Mouse (Mus musculus): Measurements from ENCODE around the gene Pate2. TPM values are rescaled to one million over a fixed set of nuclear protein-coding genes. Genes with fewer than 3 reads are reported as not detected.

The Pate2 gene
- 0.32 and 0.47 TPM in 2 replicates for polyA plus RNA-seq (2016; fragmentation: Nextera tagmentation; extraction: Ambion mirVana)

DNA sequence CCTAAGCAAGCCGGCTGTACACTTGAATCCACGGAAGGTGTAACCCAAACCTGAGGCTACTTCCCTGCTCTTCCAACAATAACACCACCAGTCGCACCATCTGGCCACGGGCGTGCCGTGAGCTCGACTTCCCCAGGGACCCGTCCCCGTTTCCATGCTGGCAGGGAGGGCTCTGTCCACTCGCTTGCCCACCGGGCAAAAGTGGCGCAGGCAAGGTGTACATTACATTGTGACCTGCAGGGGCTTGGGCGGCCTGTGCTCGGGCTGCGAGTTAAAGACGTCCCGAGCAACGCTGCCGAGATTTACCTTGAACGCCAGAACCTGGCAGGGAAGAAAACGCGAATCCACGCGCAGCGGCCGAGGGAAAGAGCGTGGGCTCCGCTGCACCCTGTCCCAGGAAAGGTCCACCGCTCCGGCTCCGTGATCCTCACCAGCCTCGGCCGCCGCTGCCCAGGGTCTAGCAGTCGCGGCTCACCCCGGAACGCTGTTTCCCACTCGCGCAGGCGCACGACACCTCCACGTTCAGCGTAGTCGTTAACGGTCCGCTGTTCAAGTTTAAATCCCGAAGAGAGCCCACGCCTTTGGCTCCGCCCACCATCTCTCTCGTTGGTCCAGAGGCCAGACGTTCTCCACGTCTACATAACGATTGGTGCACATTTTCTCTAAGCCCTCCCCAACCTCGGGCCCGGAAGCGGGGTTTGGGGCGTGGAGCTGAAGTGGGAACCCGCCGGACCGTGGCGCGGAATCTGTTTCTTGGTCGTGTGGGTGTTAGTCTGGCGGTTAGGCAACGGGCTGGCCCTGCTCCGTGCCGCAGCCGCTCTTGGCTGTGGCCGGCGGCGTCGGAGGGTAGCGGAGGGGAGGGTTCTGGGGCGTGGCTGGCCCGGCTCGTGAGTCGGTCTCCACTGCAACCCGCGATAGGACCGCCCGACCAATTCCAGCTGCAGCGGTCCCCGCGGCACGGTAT lies at the start of gene Pate2, which contains the start of gene Hyls1:
Pate2 (plus strand) TSS at position 714 of the 964 bp plus-strand sequence.
Hyls1 (minus strand) TSS at position 828 of the 964 bp plus-strand sequence.
- H3K4me2 ChIP-seq, result peak within 1 kb of the TSS; percentile 68
- H3K9me3 ChIP-seq (replicated peaks), result no peaks in the 10 kb centered on the region
- H3K9ac ChIP-seq, result peak within 1 kb of the TSS; percentile 82
- peak; percentile 96 for ATAC-seq
- H3K27me3 ChIP-seq (replicated peaks), result peaks cover 27% of the 10 kb centered on the region
- H3K27ac ChIP-seq, result peak within 1 kb of the TSS; percentile 97
- peaks cover 26% of the 10 kb centered on the region for H3K4me1 ChIP-seq
- under 1% methylated on average over 86 of the region's 86 CpGs for WGBS (ENCODE audit: insufficient replicate concordance)
- H3K36me3 ChIP-seq, result peaks cover 35% of the 10 kb centered on the region
- peak within 1 kb of the TSS; percentile 80 for H3K4me3 ChIP-seq

DNA sequence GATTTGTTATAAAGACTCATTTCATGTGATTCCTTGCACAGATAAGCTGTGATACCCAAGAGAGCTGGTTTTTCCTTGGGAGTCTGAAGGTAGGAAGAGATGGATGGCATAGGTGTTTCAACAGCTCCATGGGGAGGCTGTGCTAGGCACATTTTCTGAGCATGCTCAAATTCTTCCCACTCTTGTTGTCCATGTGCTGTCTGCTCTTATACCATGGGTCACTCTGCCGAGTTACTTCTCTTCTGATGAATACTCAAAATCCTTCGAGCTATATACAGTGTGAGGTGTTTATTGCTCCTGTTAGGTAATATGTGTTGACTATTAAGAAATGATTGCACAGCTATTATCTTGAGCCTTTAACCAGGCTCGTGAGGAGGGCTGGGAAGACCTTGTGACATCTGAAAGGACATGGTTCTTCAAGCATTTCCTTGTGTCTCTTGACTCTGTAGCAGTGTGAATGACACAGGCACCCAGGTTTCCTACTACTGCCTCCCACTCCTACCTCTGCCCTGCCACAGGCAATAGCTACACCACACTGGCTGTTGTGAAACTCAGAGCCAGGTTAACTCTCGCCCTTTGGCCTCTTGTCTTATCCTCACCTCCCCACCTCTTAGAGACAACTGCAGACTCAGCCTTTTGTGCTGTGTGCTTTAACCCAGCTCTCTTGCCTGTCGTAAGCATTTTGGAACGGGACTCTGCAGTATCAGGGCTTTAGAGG lies 49.3 kb upstream of the Pate2 start:
- no peak overlapping the region for H3K27ac ChIP-seq
- no peaks in the 10 kb centered on the region for H3K36me3 ChIP-seq
- H3K4me1 ChIP-seq, result no peaks in the 10 kb centered on the region
- no peak for ATAC-seq
- 57% methylated on average over 6 of the region's 6 CpGs for WGBS (ENCODE audit: insufficient replicate concordance)
- 0 out of 2 replicates have a peak, but pooled peaks cover 4% of the 10 kb centered on the region for H3K27me3 ChIP-seq (replicated peaks)
- H3K9ac ChIP-seq, result no peak overlapping the region
- no peak overlapping the region for H3K4me2 ChIP-seq
- H3K4me3 ChIP-seq, result no peak overlapping the region
- H3K9me3 ChIP-seq (replicated peaks), result no peaks in the 10 kb centered on the region

DNA sequence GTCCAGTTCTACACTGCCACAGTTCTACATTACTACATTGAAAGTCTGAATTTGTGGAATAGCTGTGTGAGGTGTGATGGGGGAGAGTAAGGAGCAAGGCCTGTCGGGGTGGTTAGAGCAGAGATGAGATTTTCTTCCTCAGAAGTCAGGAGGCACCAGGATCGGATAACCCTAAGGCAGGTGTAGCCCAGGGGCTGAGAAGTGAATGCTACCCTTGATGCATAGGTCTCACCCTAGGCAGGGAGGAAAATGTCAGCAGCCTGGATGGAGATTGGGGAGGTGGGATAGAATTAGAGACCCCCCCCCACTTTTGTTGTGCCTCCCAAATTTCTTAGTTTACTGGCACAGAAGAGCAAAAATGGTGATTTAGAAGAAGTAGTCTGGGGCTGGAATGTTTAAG lies 47.8 kb upstream of the Pate2 start:
- Histone ChIP-seq H3K36me3 (no peaks in the 10 kb centered on the region), H3K27ac (no peak overlapping the region), H3K4me1 (no peaks in the 10 kb centered on the region), H3K9me3 (replicated peaks) (no peaks in the 10 kb centered on the region), H3K27me3 (replicated peaks) (no peaks in the 10 kb centered on the region), H3K4me2 (no peak overlapping the region), H3K4me3 (no peak overlapping the region), H3K9ac (no peak overlapping the region)
- ATAC-seq, result no peak
- 60% methylated on average over 2 of the region's 2 CpGs for WGBS (ENCODE audit: insufficient replicate concordance)

DNA sequence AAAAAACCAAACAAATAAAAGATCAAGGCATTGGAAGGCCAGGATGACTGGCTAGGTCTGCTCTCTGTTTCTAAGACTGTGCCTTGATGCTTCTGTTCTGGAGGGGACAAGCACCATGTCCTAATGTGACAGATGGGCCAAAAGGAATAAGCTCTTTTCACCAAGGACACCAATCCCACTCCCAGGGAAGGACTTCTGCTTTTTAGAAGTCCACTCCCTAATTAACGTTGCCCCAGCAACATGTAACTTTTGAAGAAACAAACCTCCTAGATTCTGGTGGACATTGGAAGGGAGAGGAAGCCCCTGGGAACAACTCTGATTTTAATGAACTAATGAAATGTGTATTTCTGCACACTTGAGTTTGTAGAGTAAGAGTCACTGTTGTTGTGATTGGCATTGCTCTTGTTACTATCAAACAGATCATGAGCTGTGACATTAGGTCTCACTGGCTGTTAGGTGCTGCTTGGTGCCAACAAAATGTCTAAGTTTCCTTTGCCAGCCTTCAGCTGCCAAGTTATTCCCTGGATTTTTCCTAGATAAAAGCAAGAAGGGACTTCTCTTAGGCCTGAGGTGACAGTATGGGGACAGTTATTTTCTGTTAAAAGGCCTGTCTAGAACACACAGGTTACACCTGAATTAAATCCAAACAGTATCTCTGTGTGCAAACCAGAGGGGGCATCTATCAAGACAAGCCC lies 47.1 kb upstream of the Pate2 start:
- no peaks in the 10 kb centered on the region for H3K9me3 ChIP-seq (replicated peaks)
- H3K27me3 ChIP-seq (replicated peaks), result no peaks in the 10 kb centered on the region
- no peaks in the 10 kb centered on the region for H3K36me3 ChIP-seq
- no peak overlapping the region for H3K4me3 ChIP-seq
- H3K4me2 ChIP-seq, result no peak overlapping the region
- no peaks in the 10 kb centered on the region for H3K4me1 ChIP-seq
- 46% methylated on average over 1 of the region's 1 CpGs for WGBS (ENCODE audit: insufficient replicate concordance)
- no peak overlapping the region for H3K9ac ChIP-seq
- no peak overlapping the region for H3K27ac ChIP-seq
- no peak for ATAC-seq

DNA sequence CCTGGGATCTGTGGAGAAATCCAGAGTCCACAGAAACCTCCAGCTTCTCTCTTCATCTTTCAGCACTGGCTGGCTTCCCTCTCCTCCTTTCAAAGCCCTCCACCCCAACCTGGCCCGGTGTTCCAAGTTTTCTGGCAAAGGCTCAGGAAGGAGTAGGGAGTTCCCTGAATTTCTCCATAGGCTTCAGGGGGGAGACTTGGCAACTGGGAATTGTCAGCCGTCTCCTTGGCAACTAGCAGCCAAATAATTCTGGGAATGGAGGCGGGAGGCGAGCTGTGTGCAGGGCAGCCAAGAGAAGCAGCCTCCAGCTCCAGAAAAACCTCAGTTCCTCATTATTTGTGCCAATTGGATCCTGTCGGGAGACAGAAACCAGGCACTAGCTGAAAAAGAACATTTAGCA lies 46.5 kb upstream of the Pate2 start:
- no peak for ATAC-seq
- Histone ChIP-seq H3K9ac (no peak overlapping the region), H3K36me3 (no peaks in the 10 kb centered on the region), H3K4me2 (no peak overlapping the region), H3K27ac (no peak overlapping the region), H3K9me3 (replicated peaks) (no peaks in the 10 kb centered on the region), H3K4me1 (no peaks in the 10 kb centered on the region), H3K27me3 (replicated peaks) (no peaks in the 10 kb centered on the region), H3K4me3 (no peak overlapping the region)
- WGBS (ENCODE audit: insufficient replicate concordance), result 49% methylated on average over 5 of the region's 5 CpGs

DNA sequence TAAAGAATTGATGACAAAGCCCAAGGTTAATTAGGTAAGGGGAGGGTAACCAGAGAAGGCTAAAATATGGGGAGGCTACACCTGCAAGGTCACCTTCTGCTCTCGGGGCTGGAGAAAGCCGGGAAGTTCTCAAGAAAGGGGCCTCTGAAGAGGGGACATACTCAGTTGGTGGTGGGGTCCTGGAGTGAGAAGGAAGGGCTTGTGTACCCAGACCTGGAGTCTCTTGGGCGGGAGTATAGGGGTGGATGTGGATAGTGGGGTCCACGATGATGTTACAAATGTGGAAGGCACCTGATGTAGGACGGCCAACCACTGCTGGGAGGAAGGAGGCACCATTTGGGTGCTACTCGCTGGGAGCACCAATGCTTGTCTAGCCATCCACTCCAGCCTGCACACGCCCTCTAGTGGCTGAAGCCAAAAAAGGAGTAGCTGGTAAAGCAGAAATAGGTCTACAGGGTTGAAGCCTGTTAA lies 46.1 kb upstream of the Pate2 start:
- no peak overlapping the region for H3K4me2 ChIP-seq
- peak; percentile 49; the same call in 1 of the 2 replicates for ATAC-seq
- 24% methylated on average over 7 of the region's 7 CpGs for WGBS (ENCODE audit: insufficient replicate concordance)
- H3K36me3 ChIP-seq, result no peaks in the 10 kb centered on the region
- H3K4me3 ChIP-seq, result no peak overlapping the region
- no peaks in the 10 kb centered on the region for H3K4me1 ChIP-seq
- H3K27me3 ChIP-seq (replicated peaks), result no peaks in the 10 kb centered on the region
- no peak overlapping the region for H3K27ac ChIP-seq
- no peak overlapping the region for H3K9ac ChIP-seq
- no peaks in the 10 kb centered on the region for H3K9me3 ChIP-seq (replicated peaks)

DNA sequence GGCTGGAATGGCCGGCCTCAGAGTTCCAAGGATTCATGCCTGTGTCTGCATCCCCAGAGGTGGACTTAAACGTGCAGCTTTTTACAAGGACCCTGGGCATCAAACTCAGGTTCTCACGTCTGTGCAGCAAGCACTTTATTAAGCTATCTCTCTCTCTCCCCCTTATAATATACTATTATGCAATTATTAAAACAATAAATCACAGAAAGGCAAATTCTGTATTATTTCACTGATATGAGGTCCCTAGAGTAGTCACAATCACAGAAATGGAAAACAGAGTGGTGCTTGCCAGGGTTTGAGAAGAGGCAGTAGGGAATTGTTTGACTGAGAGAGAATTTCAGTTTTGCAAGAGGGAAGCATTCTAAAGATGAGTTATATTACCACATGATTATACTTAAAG lies 40.9 kb upstream of the Pate2 start:
- H3K4me3 ChIP-seq, result no peak overlapping the region
- no peaks in the 10 kb centered on the region for H3K9me3 ChIP-seq (replicated peaks)
- no peaks in the 10 kb centered on the region for H3K27me3 ChIP-seq (replicated peaks)
- no peaks in the 10 kb centered on the region for H3K4me1 ChIP-seq
- no peaks in the 10 kb centered on the region for H3K36me3 ChIP-seq
- no peak overlapping the region for H3K9ac ChIP-seq
- ATAC-seq, result no peak
- WGBS (ENCODE audit: insufficient replicate concordance), result 53% methylated on average over 3 of the region's 3 CpGs
- H3K4me2 ChIP-seq, result no peak overlapping the region
- no peak overlapping the region for H3K27ac ChIP-seq

DNA sequence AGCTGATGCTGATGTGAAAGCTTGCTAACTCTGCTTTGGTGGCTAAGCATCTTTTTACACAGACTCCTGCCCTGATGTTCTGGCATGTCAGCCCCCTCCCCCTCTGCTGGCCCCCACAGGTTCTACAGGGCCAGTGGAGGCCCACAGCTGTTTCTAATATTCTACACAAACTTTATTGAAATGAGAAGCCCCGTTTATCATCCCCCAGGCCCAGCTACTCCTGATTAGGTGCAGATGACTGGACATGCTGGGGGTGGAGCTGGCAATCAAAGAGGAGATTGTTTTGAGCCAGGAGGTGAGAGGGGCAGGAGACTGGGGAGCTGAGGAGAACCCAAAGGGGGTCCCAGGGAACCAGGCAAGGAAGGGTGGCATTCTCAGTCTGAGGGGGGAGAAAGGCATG lies 40.3 kb upstream of the Pate2 start:
- H3K4me2 ChIP-seq, result no peak overlapping the region
- no peaks in the 10 kb centered on the region for H3K36me3 ChIP-seq
- H3K27me3 ChIP-seq (replicated peaks), result no peaks in the 10 kb centered on the region
- ATAC-seq, result no peak
- no peak overlapping the region for H3K9ac ChIP-seq
- H3K4me3 ChIP-seq, result no peak overlapping the region
- 0 out of 2 replicates have a peak, but pooled peaks cover under 1% of the 10 kb centered on the region for H3K4me1 ChIP-seq
- 31% methylated on average over 1 of the region's 1 CpGs for WGBS (ENCODE audit: insufficient replicate concordance)
- H3K9me3 ChIP-seq (replicated peaks), result no peaks in the 10 kb centered on the region
- H3K27ac ChIP-seq, result no peak overlapping the region

DNA sequence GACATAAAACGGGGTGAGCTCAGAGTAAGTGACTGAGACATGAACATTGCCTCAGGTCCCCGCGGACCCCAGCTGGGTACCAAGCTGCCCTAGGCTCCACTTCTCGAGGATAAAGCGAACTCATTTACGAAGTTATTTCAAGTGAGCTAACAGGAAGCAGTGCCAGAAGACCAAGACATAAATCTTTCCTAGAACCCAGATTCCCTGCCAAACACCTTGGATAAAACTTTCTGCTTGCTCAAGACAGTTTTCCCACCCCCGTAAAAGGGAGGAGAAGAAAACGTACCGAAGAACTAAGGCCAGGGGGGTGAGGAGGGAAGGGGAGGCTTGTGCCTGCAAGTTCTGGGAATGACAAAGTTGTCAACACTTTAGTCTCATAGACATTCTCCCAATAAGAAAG lies 36.8 kb upstream of the Pate2 start:
- 62% methylated on average over 9 of the region's 9 CpGs for WGBS (ENCODE audit: insufficient replicate concordance)
- no peak overlapping the region for H3K4me3 ChIP-seq
- H3K36me3 ChIP-seq, result no peaks in the 10 kb centered on the region
- H3K4me2 ChIP-seq, result no peak overlapping the region
- 0 out of 2 replicates have a peak, but pooled peaks cover 10% of the 10 kb centered on the region for H3K4me1 ChIP-seq
- no peak overlapping the region for H3K9ac ChIP-seq
- no peak for ATAC-seq
- no peaks in the 10 kb centered on the region for H3K9me3 ChIP-seq (replicated peaks)
- H3K27ac ChIP-seq, result no peak overlapping the region
- H3K27me3 ChIP-seq (replicated peaks), result no peaks in the 10 kb centered on the region

DNA sequence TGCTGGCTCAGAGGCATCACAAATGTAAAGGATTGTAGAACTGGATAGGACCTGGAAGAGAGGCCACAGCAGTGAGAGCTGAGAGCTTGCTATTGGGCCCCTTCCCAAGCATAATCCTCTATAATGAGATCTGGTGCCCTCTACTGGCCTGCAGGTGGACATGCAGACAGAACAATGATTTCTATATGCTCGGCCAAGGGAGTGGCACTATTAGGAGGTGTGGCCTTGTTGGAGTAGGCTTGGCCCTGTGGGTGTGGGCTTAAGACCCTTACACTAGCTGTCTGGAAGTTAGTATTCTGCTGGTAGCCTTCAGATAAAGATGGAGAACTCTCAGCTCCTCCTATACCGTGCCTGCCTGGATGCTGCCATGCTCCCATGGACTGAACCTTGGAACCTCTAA lies 35.0 kb upstream of the Pate2 start:
- no peaks in the 10 kb centered on the region for H3K36me3 ChIP-seq
- no peak overlapping the region for H3K9ac ChIP-seq
- no peak overlapping the region for H3K27ac ChIP-seq
- WGBS (ENCODE audit: insufficient replicate concordance), result 7% methylated on average over 2 of the region's 2 CpGs
- H3K4me3 ChIP-seq, result no peak overlapping the region
- no peaks in the 10 kb centered on the region for H3K27me3 ChIP-seq (replicated peaks)
- peak; percentile 67 for ATAC-seq
- no peak overlapping the region for H3K4me2 ChIP-seq
- H3K9me3 ChIP-seq (replicated peaks), result no peaks in the 10 kb centered on the region
- H3K4me1 ChIP-seq, result peaks cover 17% of the 10 kb centered on the region; the same call in 1 of the 2 replicates

DNA sequence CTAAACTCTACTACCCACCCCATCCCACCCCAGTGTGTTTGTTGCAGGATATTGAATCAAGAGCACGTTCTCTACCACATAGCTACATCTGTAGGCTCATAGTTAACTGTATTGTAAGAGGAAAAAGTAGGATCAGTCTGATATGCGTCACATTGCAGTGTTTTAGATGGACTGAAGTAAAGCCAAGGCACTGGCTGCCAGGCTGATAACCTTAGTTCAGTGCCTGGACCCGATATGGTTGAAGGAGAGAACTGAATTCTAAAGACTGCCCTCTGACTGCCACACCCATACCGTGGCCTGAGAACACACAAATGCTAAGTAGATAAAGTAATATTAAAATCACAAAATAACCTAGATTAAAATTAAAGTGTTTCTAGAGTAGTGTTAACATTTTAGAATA lies 34.2 kb upstream of the Pate2 start:
- Histone ChIP-seq H3K36me3 (no peaks in the 10 kb centered on the region), H3K9me3 (replicated peaks) (no peaks in the 10 kb centered on the region), H3K4me2 (no peak overlapping the region), H3K27ac (no peak overlapping the region), H3K4me3 (no peak overlapping the region), H3K27me3 (replicated peaks) (no peaks in the 10 kb centered on the region), H3K4me1 (peaks cover 17% of the 10 kb centered on the region; the same call in 1 of the 2 replicates), H3K9ac (no peak overlapping the region)
- WGBS (ENCODE audit: insufficient replicate concordance), result 50% methylated on average over 4 of the region's 4 CpGs
- no peak for ATAC-seq
